Mouse (Mus musculus) heart, postnatal 0 days (tissue): ENCODE measurements around the gene Lst1.

Experiments
- CTCF ChIP-seq: IDR thresholded peaks from 2 replicates; pipeline ENCODE4 v1.5.1; 2016; ENCODE audit warnings: antibody characterized with exemption, control low read depth, low read depth
- EP300 ChIP-seq: IDR thresholded peaks from 2 replicates; pipeline ENCODE4 v1.6.1; 2016; ENCODE audit warnings: antibody characterized with exemption, low read depth

GRCm38 (mm10) chr17:35166352-35167035, 21.7 kb downstream of the Lst1 start:
- peak; percentile 50 for TF ChIP-seq CTCF
- no peak for TF ChIP-seq EP300
